Mouse (Mus musculus) heart, adult 2 months (tissue): ENCODE measurements around the gene Sycp3. TPM values are rescaled to one million over a fixed set of nuclear protein-coding genes. Genes with fewer than 3 reads are reported as not detected.

Experiments
- DNase-seq, 2 experiments: peaks; one replicate each; pipeline ENCODE4 v3.0.0; 2021
- H3K27ac ChIP-seq: fragments of 200-600 bp; 2 replicates; pipeline ENCODE4 v1.8.1; 2022
- H3K27me3 ChIP-seq: fragments of 200-500 bp; 2 replicates; pipeline ENCODE4 v1.6.1; 2012; ENCODE audit warnings: mild to moderate bottlenecking, low read length, inconsistent platforms, mixed read lengths; ENCODE audit not compliant: control insufficient read depth, insufficient read depth
- H3K36me3 ChIP-seq: fragments of 200-500 bp; 2 replicates; pipeline ENCODE4 v1.6.1; 2012; ENCODE audit warnings: low read length, inconsistent platforms; ENCODE audit not compliant: control insufficient read depth, insufficient read depth
- H3K4me1 ChIP-seq: fragments of 200-500 bp; 2 replicates; pipeline ENCODE4 v1.6.1; 2011; ENCODE audit warnings: low read length; ENCODE audit not compliant: control insufficient read depth, insufficient read depth
- H3K4me3 ChIP-seq: fragments of 200-600 bp; 2 replicates; pipeline ENCODE4 v1.8.1; 2022
- H3K79me2 ChIP-seq: fragments of 200-500 bp; replicated peaks from 2 replicates; pipeline ENCODE4 v1.6.1; 2012; ENCODE audit warnings: mild to moderate bottlenecking, inconsistent platforms, low read length, moderate library complexity, mixed read lengths; ENCODE audit not compliant: control insufficient read depth, insufficient read depth
- H3K9ac ChIP-seq: fragments of 200-500 bp; 2 replicates; pipeline ENCODE4 v1.6.1; 2012; ENCODE audit warnings: low read depth, mild to moderate bottlenecking, control low read depth, inconsistent platforms, low read length, mixed read lengths
- CTCF ChIP-seq: fragments of 200-600 bp; IDR thresholded peaks from 2 replicates; pipeline ENCODE4 v1.8.1; 2022; ENCODE audit warnings: antibody characterized with exemption, mild to moderate bottlenecking, moderate library complexity
- EP300 ChIP-seq: fragments of 200-500 bp; IDR thresholded peaks from 2 replicates; pipeline ENCODE4 v1.6.1; 2011; ENCODE audit warnings: low read depth, low read length, control low read depth; ENCODE audit not compliant: insufficient read depth
- POLR2A ChIP-seq: fragments of 200-500 bp; IDR thresholded peaks from 2 replicates; pipeline ENCODE4 v1.6.1; 2011; ENCODE audit warnings: mild to moderate bottlenecking, low read depth, low read length, control low read depth; ENCODE audit not compliant: insufficient read depth
- WGBS: fragments of 180-500 bp; shearing (Covaris S2); methylation state at CpG from one replicate; pipeline ENCODE4 v1.1.7; 2018; 5-methylcytosine and 5-hydroxymethylcytosine counted together
- intact Hi-C: fragments of 180-260 bp; cut with DNase I; formaldehyde crosslinking; loops from one replicate; pipeline ENCODE4 v1.15.1; 2025
- polyA plus RNA-seq: library from polyadenylated mRNA; depleted of rRNA; stranded (reverse); fragments of >200 nt; gene quantifications from 2 replicates; pipeline ENCODE4 v1.2.3, GENCODE M21; 2012
- total RNA-seq, 2 experiments: library from RNA; stranded (reverse); gene quantifications; 2 replicates each; pipeline ENCODE4 v1.2.3; 2021

The Sycp3 gene
- total and polyA plus RNA-seq, 3 experiments, result not detected

DNA sequence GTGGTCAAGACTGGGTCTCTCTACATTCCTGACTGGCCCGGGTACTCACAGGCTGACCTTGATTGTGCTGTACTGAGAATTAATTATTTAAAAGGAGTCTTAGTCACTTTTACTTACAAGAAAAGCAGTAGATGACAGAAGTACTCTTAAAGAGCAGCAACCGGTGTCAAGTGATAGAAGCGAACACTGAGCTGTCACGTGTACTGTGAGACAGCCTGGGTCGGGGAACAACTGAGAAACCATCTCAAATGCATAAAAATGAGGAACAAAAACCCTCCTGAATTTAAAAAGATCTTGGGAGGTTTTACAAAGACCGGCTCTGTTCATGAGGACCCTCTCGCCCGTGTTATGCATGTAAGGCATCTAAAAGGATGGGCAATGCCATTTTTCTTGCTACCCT, 33.3 kb downstream of the Sycp3 start:
- TF ChIP-seq CTCF (no peak), POLR2A (no peak), EP300 (no peak)
- Histone ChIP-seq H3K4me3 (no peak overlapping the region), H3K36me3 (peaks cover 13% of the 10 kb centered on the region), H3K4me1 (no peaks in the 10 kb centered on the region; the same call in 1 of the 2 replicates), H3K79me2 (no peaks in the 10 kb centered on the region), H3K9ac (no peak overlapping the region), H3K27me3 (no peaks in the 10 kb centered on the region), H3K27ac (no peak overlapping the region)
- 84% methylated on average over 8 of the region's 8 CpGs for WGBS
- no peak for DNase-seq
- intact Hi-C loops, result no loop called here

DNA sequence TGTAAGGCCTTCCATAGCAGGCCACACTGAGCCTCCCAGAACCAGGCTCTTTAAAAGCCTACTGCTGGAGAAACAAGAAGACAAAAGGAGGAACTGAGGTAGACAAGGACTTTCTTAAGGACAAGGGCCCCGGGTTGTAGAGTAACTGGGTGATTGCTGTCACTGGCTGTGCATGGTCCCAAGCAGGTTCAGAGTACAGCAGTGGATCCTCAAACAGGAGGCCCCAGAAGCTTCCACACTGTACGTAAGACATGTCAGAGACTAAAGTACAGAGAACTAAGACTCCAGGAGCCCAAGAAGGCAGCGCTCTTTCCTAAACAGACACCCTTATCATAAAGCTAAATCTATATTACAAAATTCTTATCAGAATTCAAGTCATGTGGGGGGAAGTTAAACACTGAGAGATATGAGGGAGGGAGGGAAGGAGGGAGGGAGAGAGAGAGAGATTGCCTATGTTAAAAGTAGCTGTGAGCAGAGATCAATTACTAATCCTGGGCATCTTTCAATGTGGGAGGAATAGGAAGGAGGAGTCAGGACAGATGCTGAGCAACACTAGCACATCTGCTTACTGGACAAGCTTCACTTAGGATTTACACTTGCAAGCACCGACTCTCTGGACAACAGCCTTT, 35.7 kb downstream of the Sycp3 start:
- intact Hi-C loops, result no loop called here
- H3K9ac ChIP-seq, result no peak overlapping the region
- 71% methylated on average over 4 of the region's 4 CpGs for WGBS
- H3K27me3 ChIP-seq, result no peaks in the 10 kb centered on the region
- no peak overlapping the region for H3K27ac ChIP-seq
- TF ChIP-seq CTCF (no peak), EP300 (no peak), POLR2A (no peak)
- no peak overlapping the region for H3K4me3 ChIP-seq
- no peak for DNase-seq
- peaks cover 11% of the 10 kb centered on the region for H3K36me3 ChIP-seq
- H3K4me1 ChIP-seq, result no peaks in the 10 kb centered on the region; the same call in 1 of the 2 replicates
- H3K79me2 ChIP-seq, result no peaks in the 10 kb centered on the region

DNA sequence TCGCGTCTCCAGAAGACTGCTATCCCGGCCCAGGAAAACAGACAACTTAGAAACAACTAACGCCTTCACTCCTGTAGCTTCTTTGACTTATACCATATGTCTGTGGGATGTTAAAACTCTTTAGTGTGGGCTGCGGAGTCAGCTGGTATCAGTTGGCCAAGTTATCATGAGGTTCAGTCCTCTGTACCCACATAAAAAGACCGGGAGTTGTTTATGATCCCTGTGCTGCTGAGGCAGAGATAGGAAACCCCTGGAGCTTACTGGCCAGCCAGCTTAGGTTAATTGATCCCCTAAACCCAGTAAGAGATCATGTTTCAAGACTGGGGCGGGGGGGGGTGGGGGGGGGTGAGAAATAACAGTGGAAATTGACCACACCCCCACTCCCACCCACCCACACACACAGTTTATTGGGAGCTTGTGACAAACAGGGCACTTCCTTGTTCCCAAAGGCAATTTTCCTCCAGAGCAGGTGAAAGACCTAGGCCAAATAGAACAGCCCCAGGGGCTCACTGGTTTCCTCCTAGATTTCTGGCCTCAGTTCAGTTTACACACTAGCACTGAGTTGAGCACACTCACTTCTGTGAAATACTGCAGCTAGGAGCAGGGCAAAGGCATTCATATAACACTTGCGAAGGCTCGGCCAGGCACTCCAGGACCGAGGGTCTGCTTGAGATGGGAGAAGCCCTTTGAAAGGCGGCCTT, 37.6 kb downstream of the Sycp3 start:
- no peak overlapping the region for H3K9ac ChIP-seq
- 76% methylated on average over 11 of the region's 11 CpGs for WGBS
- H3K4me3 ChIP-seq, result no peak overlapping the region
- intact Hi-C loops, result no loop called here
- H3K27me3 ChIP-seq, result no peaks in the 10 kb centered on the region
- no peak overlapping the region for H3K27ac ChIP-seq
- H3K36me3 ChIP-seq, result peaks cover 6% of the 10 kb centered on the region
- H3K79me2 ChIP-seq, result peaks cover 3% of the 10 kb centered on the region; the same call in 1 of the 2 replicates
- DNase-seq, result no peak
- H3K4me1 ChIP-seq, result no peaks in the 10 kb centered on the region; the same call in 1 of the 2 replicates
- TF ChIP-seq EP300 (no peak), POLR2A (no peak), CTCF (no peak)

DNA sequence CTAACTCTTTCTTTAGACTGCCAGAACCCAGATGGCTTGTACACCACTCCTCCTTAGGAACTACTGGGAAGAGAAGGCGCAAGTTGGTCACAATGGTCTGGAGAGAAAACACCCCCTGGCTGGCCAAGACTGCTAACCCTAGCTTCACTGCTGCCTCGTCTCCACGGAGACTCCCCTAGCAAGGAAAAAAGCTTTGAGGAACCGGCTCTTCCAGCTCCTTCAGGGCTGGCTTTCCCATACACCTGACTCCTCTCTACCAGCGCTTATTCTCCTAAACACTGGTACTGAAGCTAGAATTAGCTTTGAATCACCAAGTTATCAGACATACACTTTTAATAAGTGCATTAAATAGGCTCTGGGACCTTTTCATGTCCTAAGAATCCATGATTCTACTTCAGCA, 40.6 kb downstream of the Sycp3 start:
- Histone ChIP-seq H3K27me3 (no peaks in the 10 kb centered on the region), H3K4me3 (no peak overlapping the region), H3K79me2 (peaks cover 3% of the 10 kb centered on the region; the same call in 1 of the 2 replicates), H3K9ac (no peak overlapping the region), H3K4me1 (no peaks in the 10 kb centered on the region; the same call in 1 of the 2 replicates), H3K36me3 (peaks cover 7% of the 10 kb centered on the region), H3K27ac (no peak overlapping the region)
- intact Hi-C loops, result loop anchor here (5.0 kb wide), 2 partner anchors 123 to 232 kb away; partner anchors contain the start of genes Arl1, Dram1 and Gnptab
- DNase-seq, result no peak
- TF ChIP-seq POLR2A, result no peak
- TF ChIP-seq EP300, result no peak
- no peak for TF ChIP-seq CTCF
- WGBS, result 80% methylated on average over 5 of the region's 5 CpGs

DNA sequence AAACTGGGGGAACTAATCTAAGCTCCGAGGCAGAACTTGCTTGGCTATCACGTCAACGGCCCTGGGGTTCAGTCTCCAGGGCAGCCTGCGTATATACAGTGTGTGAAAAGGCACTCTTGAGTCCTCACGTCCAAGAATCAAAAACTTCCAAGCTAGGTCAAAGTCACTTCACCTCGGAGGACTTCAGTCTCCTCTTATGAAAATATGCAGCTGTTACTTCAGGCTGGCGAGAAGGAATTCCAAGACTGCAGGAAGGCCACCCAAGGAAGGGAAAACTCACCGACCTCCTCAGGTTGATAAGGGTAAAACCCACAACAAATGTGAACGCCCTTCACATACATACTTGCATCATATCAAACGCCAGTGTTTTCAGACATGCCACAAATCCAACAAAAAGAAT, 42.0 kb downstream of the Sycp3 start:
- intact Hi-C loops, result loop anchor here (5.0 kb wide), 2 partner anchors 124 to 231 kb away; partner anchors contain the start of genes Arl1, Dram1 and Gnptab
- no peak for DNase-seq

More for the DNA sequence above, 42.0 kb downstream of the Sycp3 start:
- H3K9ac ChIP-seq, result peak overlapping the region; percentile 55
- H3K79me2 ChIP-seq, result peaks cover 3% of the 10 kb centered on the region; the same call in 1 of the 2 replicates
- H3K4me3 ChIP-seq, result peak overlapping the region; percentile 81; the same call in 1 of the 2 replicates
- WGBS, result 50% methylated on average over 10 of the region's 10 CpGs
- H3K27ac ChIP-seq, result peak overlapping the region; percentile 93
- peaks cover 4% of the 10 kb centered on the region for H3K36me3 ChIP-seq
- TF ChIP-seq EP300 (no peak), POLR2A (no peak), CTCF (no peak)
- no peaks in the 10 kb centered on the region for H3K27me3 ChIP-seq
- no peaks in the 10 kb centered on the region; the same call in 1 of the 2 replicates for H3K4me1 ChIP-seq
